Mouse (Mus musculus): ENCODE measurements at regions not wholly inside any gene's neighbourhood (a gene's known extent, or its start where the extent isn't known, plus 50 kb on each side); places are given as distances from the start of the nearest gene placed in this dataset.

DNA sequence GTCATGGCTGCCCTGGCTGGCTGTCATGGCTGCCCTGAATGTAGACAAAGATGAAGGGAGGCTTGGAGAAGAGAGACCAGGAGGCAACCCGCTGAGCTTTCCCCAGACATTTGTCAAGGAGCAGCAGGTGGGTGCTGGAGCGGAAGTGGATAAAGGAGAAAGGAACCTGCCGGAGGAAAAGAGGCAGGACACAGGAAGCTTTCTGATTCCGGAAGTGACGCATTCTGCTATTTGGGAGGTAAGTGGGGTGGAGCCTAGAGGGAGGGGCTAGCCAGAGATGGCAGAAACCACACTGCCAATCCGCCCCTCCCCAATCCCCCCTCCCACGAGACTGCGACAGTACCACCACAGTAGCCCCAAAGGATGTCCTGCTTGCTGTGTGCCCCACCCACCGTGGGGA, 80.1 kb downstream of the Gm572 start:
- DNase-seq, result no peak
- intact Hi-C loops (cut with DNase I), result no loop called here

DNA sequence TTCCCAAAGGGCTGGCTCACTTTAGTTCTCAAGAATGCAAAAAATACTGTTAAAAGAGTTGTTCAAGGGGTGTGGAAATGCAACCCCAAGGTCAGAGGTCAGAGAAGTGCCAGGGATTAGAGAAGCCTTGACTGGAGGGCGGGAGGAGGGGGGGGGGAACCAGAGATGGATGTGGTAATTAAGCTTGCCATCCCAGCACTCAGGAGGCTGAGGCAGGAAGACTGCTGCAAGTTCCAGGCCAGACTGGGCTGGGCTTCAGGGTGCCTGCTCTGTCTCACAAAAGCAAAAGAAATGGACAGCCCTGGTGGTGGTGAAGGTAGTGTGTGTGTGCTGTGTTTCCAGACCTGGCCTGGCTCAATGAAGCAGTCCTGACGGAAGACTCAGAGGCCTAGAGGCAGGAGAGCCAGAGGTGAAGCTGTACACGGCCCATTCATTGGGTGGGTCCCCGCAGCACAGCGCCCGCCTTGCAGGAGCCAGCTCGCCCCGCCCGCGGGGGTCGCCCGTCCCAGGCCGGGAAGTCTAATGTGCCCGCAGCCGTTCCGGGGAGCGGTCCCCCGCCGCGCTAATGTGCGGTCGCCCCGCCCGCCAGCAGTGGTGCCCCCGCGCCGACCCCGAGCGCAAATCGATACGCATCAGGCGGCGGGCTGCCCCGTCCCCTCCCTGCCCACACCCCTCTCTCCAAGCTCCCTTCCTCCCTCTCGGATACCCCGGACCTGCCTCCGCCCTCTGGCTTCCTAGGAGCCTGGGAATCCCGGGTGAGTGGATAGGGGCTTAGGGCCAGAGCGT, 80.1 kb upstream of the Casz1 start:
- intact Hi-C loops (cut with DNase I), result no loop called here
- no peak for DNase-seq

DNA sequence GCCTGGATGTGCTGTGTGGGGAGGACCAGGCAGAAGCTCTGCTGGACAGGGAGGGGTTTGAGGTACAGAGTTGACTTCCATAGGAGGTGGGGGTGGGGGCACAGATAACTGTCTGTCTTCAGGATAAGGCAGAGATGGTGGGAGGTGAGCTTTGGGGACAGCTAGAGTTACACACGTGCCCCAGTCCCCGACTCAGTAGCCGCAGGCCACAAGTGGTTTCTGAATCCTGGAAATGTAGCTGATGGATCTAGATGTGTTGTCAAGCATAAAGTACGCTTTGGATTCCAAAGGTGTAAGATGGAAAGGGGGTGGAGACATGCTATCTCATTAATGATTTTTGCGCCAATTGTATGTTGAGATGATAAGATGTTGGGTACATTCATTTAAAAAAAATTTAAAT, 75.4 kb upstream of the Casz1 start:
- no peak for DNase-seq
- intact Hi-C loops (cut with DNase I), result no loop called here

DNA sequence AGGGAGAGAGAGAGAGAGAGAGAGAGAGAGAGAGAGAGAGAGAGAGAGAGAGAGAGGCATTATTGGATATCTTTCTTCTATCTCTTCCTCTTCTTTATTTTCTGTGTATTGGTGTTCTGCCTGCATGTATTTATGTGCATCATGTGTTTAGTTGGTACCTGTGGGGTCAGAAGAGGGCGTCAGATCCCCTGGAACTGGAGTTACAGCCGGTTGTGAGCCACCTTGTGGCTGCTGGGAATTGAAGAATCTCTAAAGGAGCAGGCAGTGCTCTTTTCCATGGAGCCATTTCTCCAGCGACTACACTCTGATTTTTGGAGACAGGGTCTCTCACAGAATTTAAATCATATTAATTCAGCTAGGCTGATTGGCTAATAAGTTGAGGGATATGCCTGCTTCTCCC, 72.6 kb upstream of the Casz1 start:
- intact Hi-C loops (cut with DNase I), result no loop called here
- DNase-seq, result no peak

DNA sequence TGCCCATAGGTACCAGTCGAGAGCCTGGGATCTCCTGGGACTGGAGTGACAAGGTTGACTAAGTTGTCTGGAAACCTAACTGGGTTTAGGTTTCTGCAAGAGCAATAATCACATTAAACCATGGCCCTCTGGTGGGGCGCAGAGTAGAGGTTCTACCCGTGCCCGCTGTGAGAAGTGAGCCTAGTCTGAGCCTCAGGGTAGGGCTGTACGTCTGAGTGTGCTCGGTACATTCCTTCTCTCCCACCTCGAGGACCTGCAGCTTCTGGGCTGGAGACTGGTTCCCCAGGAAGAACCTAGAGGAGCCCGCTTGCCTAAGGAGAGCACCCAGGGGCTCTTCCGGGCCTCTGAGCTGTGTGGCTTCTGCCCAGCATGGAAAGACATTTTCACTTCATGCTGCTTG, 70.2 kb upstream of the Casz1 start:
- intact Hi-C loops (cut with DNase I), result no loop called here
- no peak for DNase-seq

DNA sequence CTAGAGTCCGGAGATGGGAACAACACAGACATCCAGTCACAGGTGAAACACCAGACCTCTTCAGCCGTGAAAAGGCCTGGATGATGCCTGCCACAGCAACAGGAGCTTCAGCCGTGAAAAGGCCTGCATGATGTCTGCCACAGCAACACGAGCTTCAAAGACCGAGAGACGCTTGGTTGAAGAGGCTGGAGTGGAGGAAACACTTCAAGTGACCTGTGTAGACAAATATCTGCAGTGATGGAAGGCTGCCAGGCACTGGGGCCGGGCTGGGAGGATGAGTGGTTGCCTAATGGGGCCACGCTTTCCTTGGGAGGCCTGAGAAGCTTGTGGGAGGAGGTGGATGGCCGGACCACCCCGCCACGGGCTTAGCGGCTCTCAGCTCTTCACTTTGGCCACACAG, 69.7 kb upstream of the Casz1 start:
- no peak for DNase-seq
- intact Hi-C loops (cut with DNase I), result no loop called here

DNA sequence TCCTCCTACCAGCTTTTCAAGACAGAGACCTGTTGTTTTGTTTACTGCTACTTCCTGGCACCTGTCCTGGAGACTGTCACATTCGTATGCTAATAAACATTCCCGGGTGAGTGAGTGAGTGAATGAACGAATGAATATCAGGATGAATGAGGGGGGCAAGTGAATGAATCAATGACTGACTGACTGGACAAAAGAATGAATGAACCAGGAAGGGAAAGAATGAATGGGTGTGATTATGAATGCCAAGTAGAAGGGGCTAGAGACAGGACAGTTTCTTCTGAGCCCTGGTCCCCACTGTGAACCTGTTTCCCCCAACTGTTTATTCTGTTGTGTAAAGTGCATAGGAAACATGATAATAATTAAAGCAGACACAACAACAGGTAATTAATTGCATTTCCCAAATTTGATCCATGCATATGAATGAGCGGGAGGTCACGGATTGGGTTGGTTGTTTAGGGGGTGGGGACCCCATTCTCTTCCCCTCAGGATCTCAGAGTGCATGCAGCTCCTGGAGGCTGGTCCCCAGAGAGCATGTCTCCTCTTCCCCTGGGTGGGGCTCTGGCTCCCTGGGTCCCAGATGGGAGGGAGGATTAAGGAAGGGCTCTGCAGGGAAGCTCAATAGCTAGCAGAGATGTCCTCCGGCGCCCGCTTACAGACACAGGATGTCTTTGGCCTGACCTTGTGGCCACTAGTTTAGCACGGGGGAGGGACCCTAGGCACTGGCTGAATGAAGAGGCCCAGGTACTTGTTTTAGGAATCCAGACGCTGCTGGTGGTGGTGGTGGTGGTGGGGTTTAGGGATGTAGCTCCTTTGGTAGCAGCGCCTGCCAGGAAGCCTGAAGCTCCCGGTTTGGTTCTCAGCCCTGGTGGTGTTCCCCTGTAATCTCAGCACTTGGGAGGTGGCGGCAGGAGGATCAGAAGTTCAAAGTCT, 65.4 kb upstream of the Casz1 start:
- intact Hi-C loops (cut with DNase I), result no loop called here
- DNase-seq, result no peak

DNA sequence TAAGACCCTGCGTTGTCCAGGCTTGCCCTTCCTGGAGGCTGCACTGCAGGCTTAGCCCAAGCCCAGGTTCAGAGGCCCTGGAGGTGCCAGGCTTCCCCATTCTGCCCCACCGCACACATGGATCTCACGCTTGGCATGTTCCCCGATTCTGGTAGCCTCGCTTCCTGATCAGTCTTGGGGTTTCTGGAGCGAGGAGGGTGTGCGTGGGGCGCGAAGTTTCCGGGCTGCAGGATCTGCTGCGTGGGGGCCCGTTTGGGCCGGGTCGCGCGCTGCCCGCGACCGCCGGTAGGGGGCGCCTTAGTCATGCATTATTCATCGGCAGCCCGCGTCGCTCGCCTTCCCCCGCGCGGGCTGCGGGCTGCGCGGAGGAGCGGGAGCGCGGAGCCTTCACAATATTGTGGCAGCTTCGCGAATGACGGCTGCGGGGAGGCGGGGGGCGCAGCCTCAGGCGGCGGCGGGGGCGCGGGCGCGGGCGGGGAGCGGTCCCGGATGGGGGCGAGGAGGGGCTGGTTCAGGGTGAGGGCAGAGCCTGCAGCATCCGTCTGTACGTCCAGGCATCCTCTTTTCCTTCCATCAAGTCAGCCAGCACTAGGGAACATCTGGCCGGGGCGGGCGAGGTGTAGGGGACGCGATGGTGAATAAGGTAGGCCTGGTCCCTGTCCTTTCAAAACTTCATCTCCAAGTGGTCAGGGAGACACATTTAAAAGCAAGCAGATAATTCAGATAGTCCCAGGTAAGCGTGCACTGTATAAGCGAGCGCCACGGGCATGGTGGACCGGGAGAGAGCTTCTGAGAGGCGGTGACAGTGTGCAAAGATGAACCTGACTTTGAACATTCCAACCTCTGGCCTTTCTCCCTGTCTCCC, 61.4 kb upstream of the Casz1 start:
- intact Hi-C loops (cut with DNase I), result loop anchor here (1.0 to 5.0 kb wide), 5 partner anchors 62 to 394 kb away; partner anchors contain the start of genes Casz1 and Cenps

DNA sequence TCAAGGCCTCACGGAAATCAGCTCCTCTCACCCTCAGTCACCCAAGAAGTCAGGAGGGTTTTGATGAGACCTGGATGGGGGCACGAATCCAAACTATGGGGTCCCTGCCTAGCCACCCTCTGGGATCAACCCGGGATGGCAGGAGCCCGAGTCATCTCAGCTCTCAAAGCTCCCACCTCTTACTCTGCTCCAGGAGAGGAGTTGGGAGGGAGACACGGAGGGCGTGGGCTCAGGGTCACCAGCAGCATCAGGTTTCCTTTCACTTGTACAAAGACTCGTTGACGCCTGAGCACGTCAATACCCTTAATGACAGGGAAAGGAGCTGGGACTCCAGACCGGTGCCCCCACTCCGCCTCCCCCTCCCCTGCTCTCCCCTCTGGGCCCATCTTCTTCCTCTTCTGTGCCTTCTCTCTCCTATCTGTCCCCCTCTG, 60.8 kb upstream of the Casz1 start:
- intact Hi-C loops (cut with DNase I), result loop anchor here (2.0 to 5.0 kb wide), 4 partner anchors 61 to 393 kb away; partner anchors contain the start of genes Casz1 and Cenps
- DNase-seq, result no peak

More for the DNA sequence above, 61.4 kb upstream of the Casz1 start:
- DNase-seq, result peak; percentile 79 to 84

DNA sequence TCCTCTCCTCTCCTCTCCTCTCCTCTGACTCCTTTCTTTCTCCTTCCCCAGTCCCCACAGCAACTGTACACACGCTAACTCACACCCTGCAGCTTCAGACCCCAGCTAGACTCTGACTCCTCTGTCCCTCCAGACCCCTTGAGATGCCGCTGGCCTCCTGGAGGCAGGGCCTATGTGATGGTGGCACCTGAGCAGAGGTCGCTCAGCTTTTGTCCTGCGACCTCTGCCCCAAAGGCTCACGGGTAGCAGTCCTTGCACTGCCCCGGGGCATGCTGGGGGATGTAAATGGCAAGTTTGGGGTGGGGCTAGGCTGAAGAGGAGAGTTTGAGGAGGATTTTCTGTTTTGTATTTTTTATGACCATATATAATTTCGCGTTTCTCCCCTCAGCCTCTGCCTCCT, 60.2 kb upstream of the Casz1 start:
- no peak for DNase-seq
- intact Hi-C loops (cut with DNase I), result loop anchor here (5.0 kb wide), 1 partner anchor 303 kb away; no protein-coding TSS in a partner anchor

DNA sequence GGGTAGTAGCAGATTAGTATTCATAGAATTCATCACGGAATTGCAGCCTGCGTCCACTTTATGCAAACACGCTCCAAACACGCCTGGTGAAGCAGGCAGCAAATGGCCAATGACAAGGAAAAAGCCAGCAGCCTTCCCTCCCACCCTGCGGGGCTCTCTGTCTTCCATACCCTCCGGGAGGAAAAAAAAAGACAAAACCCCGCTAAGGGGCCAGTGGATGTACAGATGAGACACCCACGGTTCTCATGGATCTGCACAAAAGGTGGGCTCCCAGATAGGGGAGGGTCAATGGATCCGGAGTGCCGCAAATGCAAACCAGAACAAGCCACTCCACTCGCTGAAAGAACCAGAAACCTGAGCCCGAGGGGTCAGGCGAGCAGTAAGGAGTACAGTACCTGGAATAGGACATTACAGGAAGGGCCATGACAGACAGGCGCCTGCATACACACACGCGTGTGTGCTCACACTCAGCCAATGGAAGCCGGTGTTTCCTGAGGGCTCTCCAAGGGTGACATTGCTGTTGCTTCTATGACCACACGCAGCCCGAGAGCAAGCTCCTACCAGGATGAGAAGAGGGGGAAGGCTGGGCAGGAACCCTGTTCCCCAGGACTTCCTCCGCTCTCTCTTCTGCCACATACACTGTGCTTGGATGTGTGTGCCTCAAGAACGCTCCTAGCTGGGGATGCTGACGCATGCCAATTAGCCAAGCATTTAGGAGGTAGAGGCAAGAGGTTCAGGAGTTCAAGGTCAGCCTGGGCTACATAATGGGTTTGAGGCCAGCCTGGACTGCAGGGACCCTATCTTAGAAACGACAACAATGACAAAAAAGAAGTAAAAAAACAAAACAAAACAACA, 57.5 kb upstream of the Casz1 start:
- intact Hi-C loops (cut with DNase I), result no loop called here
- DNase-seq, result peak in 1 of 2 experiments; percentile 24

DNA sequence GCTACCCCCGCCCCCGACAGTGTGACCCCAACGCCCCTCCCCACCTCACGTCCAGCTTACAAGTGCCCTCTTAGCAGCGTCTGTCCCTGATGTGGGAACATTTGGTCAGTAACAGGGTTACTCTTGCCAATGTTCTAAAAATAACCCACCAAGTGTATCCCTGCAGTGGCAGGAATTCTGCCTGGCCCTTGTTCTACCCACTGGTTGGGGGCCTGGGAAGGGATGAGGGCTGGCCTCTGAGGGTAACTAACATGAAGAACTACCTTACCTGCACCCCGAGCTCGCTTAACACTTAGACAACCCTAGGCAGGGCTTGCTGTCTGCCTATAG, 56.9 kb upstream of the Casz1 start:
- intact Hi-C loops (cut with DNase I), result no loop called here
- DNase-seq, result peak in 1 of 2 experiments; percentile 18

DNA sequence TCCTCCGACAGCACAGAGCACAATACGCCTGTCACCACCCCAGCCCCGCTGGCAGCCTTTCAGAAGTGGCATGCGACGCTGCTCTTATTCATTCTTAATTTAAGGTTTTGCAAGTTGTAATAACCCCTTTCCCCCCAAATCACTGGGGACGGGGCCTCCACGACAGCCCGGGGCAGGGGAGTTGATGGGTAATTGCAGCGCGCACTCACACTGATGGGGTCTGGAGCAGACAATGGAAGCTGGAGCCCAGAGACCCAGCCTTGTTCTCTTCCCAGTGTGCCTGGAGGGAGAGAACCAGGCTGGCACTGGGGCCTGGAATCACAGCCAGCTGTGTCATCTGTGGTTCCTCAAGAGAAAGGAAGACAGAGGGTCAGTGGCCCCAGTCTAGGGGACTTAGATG, 54.2 kb upstream of the Casz1 start:
- intact Hi-C loops (cut with DNase I), result no loop called here
- no peak for DNase-seq

DNA sequence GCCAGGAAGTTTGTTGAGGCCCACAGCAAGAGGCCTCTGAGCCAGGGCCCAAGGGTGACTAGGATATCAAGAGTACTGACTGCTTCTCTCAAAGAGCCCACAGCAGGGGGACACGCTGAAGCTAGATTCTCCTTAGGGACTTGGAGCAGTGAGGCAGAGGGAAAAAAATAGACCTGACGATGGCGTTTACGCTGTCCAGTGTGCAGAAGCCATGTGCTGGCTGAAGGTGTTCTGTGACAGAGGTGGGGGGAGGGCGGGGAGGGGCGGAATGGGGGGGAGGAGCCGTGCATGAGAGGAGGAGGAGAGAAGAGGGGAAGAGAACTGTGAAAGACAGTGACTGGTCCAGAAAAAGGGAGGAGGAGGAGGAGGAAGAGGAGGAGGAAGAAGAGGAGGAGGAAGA, 52.6 kb upstream of the Casz1 start:
- intact Hi-C loops (cut with DNase I), result no loop called here
- DNase-seq, result no peak

DNA sequence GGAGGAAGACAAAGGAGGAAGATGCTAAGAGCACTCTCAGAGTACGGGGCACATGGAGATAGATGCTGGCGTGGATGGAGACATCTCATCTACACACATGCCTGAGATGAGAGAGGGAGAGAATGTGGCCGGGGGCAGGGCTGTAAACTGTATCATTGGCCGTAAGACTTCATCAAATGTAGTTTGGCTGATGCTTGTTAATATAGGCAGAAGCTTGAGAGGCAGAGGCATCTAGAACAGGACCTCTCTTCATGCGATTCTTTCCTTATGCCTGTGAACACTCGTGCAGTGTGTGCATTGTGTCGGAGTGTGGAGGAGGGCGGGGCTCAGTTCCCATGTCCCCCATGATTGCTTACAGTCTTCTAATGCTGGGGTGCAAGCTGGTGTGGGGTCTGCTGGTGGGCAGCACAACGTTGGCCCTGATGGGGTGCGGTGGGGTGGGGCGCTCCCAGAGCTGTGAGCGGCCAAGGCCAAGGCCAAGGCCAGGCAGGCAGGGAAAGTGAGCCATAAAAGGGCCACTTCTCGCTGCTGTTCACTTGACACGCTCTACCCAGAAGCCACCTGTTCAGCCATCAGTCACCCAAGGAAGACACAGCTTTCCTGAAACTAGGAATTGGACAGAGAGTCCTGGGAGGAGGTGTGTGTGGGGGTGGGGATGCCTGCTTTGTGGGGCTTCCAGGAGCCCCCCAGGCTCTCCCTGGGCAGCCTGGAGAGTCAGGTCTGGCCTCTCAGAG, 51.7 kb upstream of the Casz1 start:
- intact Hi-C loops (cut with DNase I), result no loop called here
- DNase-seq, result no peak

DNA sequence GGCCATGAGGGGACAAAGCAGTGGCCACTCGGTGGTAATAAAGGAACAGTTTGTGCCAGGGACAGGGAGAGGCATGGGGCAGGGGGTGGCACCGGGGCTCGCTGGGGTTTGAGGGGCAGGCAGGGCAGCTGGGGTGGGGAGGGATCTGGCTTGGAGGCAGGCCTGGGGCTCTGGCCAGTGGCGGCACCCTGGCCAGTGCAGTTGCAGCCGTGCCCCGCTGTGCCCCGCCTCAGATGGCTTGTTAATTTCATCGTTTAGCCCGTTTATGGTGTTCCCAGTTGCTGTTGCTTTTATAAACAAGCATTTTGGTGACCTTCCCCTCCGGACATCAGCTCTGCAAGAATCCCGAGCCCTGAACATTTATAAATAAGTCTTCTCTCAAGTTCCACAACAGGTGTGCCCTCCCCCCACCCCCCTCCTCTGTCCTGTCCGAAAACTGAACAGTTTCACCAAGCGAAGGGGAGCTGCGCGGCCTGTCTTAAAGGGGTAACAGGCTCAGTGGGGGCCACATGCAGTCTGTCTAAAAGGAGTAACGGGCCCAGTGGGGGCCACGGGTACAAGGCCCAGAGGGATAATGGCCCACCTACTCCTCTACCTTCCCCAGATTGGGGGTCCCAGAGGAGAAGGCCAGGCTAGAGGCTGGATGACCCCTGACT, 51.0 kb upstream of the Casz1 start:
- intact Hi-C loops (cut with DNase I), result no loop called here
- DNase-seq, result no peak

DNA sequence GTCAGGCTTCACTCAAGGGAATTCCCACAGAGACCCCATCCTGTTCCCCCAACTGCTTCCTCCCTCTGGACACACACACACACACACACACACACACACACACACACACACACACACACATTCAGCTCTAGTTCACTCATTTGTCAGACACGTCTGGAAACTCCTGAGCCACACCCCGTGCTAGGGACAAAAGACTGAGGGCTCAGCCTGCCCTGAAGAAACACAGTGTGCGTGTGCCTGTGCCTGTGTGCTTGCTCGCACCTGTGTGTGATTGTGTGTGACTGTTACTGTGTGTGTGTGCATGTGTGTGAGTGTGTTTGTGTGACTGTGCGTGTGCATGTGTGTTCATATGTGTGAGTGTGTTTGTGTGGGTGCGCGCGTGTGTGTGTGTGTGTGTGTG, 50.4 kb upstream of the Casz1 start:
- intact Hi-C loops (cut with DNase I), result no loop called here
- DNase-seq, result no peak

Data from heart, postnatal 36 days (tissue).